Mouse (Mus musculus) midbrain, embryonic 15.5 days (tissue): ENCODE measurements at regions not wholly inside any gene's neighbourhood (a gene's known extent, or its start where the extent isn't known, plus 50 kb on each side); places are given as distances from the start of the nearest gene placed in this dataset.

Experiments
- ATAC-seq: fragments of 200-750 bp; cut with Nextera tagmentation; replicated peaks from 2 replicates; pipeline ENCODE4 v1.8.0; 2017; ENCODE audit warnings: moderate TSS enrichment
- H3K27ac ChIP-seq: fragments of 300-500 bp; sonication (generic); 2 replicates; pipeline ENCODE4 v1.5.1; 2015; ENCODE audit warnings: mild to moderate bottlenecking, inconsistent platforms
- H3K27me3 ChIP-seq: fragments of 300-500 bp; sonication (generic); replicated peaks from 2 replicates; pipeline ENCODE4 v1.6.1; 2015; ENCODE audit warnings: inconsistent platforms
- H3K36me3 ChIP-seq: fragments of 300-500 bp; sonication (generic); replicated peaks from 2 replicates; pipeline ENCODE4 v1.6.1; 2015; ENCODE audit warnings: inconsistent platforms
- H3K4me1 ChIP-seq: fragments of 300-500 bp; sonication (generic); 2 replicates; pipeline ENCODE4 v1.6.1; 2015; ENCODE audit warnings: inconsistent platforms
- H3K4me2 ChIP-seq: fragments of 300-500 bp; sonication (generic); 2 replicates; pipeline ENCODE4 v1.6.1; 2015; ENCODE audit warnings: inconsistent platforms, mild to moderate bottlenecking, moderate library complexity
- H3K4me3 ChIP-seq: fragments of 300-500 bp; sonication (generic); 2 replicates; pipeline ENCODE4 v1.5.1; 2015; ENCODE audit warnings: mild to moderate bottlenecking, inconsistent platforms
- H3K9ac ChIP-seq: fragments of 300-500 bp; sonication (generic); 2 replicates; pipeline ENCODE4 v1.6.1; 2015; ENCODE audit warnings: mild to moderate bottlenecking, inconsistent platforms
- H3K9me3 ChIP-seq: fragments of 300-500 bp; sonication (generic); 2 replicates; pipeline ENCODE4 v1.6.1; 2016; ENCODE audit warnings: inconsistent platforms
- WGBS: fragments of 180-500 bp; shearing (Covaris S2); methylation state at CpG from one replicate; pipeline ENCODE4 v1.1.7; 2015; ENCODE audit warnings: mixed read lengths; 5-methylcytosine and 5-hydroxymethylcytosine counted together

- H3K27ac ChIP-seq: no peak overlapping the region
- ATAC-seq: no peak
- H3K4me3 ChIP-seq: no peak overlapping the region
- no peak overlapping the region for H3K4me2 ChIP-seq
- no peaks in the 10 kb centered on the region for H3K4me1 ChIP-seq
- H3K27me3 ChIP-seq: no peaks in the 10 kb centered on the region
- no peaks in the 10 kb centered on the region for H3K36me3 ChIP-seq
- 70% methylated on average over 5 of the region's 5 CpGs for whole genome bisulfite sequencing
- H3K9me3 ChIP-seq: no peaks in the 10 kb centered on the region
- H3K9ac ChIP-seq: no peak overlapping the region
Observed at GRCm38 (mm10) chr16:5661918-5662317, 223.2 kb upstream of the Rbfox1 start.

DNA sequence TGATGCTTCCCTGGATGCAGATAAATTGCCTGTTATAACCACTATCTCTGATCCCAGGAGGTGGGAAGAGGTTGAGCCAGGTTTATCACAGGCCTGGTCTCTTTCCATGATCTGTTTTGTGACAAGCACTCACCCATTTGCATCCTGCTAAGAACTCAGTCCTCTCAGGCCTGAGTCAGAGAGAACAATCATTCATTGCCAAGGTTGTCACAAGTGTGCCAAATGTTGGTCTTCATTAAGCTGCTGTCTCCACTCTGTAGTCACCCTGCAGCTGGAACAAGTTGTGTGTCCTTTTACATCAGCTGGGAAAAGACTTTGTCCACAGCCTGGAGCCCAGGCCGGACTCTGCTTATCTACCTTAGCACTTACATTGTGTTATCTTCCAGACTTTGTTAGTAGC, 233.6 kb upstream of the Rbfox1 start:
- no peaks in the 10 kb centered on the region for H3K27me3 ChIP-seq
- 76% methylated on average over 1 of the region's 1 CpGs for WGBS

GRCm38 (mm10) chr16:5651002-5651401, 234.2 kb upstream of the Rbfox1 start:
- H3K4me1 ChIP-seq: no peaks in the 10 kb centered on the region
- no peaks in the 10 kb centered on the region for H3K9me3 ChIP-seq
- ATAC-seq: no peak
- 44% methylated on average over 4 of the region's 4 CpGs for WGBS
- no peak overlapping the region for H3K4me3 ChIP-seq
- no peaks in the 10 kb centered on the region for H3K27me3 ChIP-seq
- H3K9ac ChIP-seq: no peak overlapping the region
- H3K36me3 ChIP-seq: no peaks in the 10 kb centered on the region
- H3K4me2 ChIP-seq: no peak overlapping the region
- H3K27ac ChIP-seq: no peak overlapping the region

More for the DNA sequence above, 233.6 kb upstream of the Rbfox1 start:
- no peak for ATAC-seq
- H3K4me3 ChIP-seq: no peak overlapping the region
- no peak overlapping the region for H3K9ac ChIP-seq
- H3K4me2 ChIP-seq: no peak overlapping the region
- H3K4me1 ChIP-seq: no peaks in the 10 kb centered on the region
- no peaks in the 10 kb centered on the region for H3K36me3 ChIP-seq
- H3K9me3 ChIP-seq: no peaks in the 10 kb centered on the region
- H3K27ac ChIP-seq: no peak overlapping the region

GRCm38 (mm10) chr16:5639956-5640355, 245.2 kb upstream of the Rbfox1 start:
- Histone ChIP-seq H3K4me1 (no peaks in the 10 kb centered on the region), H3K27ac (no peak overlapping the region), H3K4me2 (no peak overlapping the region), H3K36me3 (no peaks in the 10 kb centered on the region), H3K9ac (no peak overlapping the region), H3K9me3 (no peaks in the 10 kb centered on the region), H3K4me3 (no peak overlapping the region), H3K27me3 (no peaks in the 10 kb centered on the region)
- no peak for ATAC-seq
- 71% methylated on average over 5 of the region's 5 CpGs for WGBS

- Histone ChIP-seq H3K9ac (no peak overlapping the region), H3K36me3 (no peaks in the 10 kb centered on the region), H3K27ac (no peak overlapping the region), H3K4me1 (peaks cover 6% of the 10 kb centered on the region), H3K9me3 (no peaks in the 10 kb centered on the region), H3K4me3 (no peak overlapping the region), H3K27me3 (no peaks in the 10 kb centered on the region), H3K4me2 (no peak overlapping the region)
- WGBS: 84% methylated on average over 3 of the region's 3 CpGs
- no peak for ATAC-seq
Observed at GRCm38 (mm10) chr16:5629996-5630395, 255.2 kb upstream of the Rbfox1 start.

DNA sequence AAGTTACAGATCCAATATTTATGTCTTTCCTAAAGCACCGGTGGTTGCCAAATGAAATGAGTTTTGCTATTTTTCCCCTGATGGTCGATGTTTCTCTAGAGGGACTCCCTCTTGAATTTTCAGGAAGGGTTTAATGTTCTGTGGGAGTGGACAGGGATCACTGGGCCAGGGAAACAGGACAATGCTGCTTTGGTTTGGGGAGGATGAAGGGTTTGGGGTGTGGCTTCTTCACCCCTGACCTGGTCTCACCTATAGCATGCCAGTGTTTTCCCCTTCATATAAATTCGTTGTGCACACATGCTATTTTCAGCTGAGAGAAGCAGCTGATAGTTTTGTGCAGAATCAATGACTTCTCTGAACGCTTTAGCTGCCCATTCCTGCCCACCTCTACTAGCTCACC, 257.2 kb upstream of the Rbfox1 start:
- WGBS: 74% methylated on average over 4 of the region's 4 CpGs
- Histone ChIP-seq H3K4me2 (no peak overlapping the region), H3K4me1 (peaks cover 8% of the 10 kb centered on the region), H3K27ac (no peak overlapping the region), H3K4me3 (no peak overlapping the region), H3K27me3 (no peaks in the 10 kb centered on the region), H3K36me3 (no peaks in the 10 kb centered on the region), H3K9me3 (no peaks in the 10 kb centered on the region), H3K9ac (no peak overlapping the region)
- no peak for ATAC-seq

DNA sequence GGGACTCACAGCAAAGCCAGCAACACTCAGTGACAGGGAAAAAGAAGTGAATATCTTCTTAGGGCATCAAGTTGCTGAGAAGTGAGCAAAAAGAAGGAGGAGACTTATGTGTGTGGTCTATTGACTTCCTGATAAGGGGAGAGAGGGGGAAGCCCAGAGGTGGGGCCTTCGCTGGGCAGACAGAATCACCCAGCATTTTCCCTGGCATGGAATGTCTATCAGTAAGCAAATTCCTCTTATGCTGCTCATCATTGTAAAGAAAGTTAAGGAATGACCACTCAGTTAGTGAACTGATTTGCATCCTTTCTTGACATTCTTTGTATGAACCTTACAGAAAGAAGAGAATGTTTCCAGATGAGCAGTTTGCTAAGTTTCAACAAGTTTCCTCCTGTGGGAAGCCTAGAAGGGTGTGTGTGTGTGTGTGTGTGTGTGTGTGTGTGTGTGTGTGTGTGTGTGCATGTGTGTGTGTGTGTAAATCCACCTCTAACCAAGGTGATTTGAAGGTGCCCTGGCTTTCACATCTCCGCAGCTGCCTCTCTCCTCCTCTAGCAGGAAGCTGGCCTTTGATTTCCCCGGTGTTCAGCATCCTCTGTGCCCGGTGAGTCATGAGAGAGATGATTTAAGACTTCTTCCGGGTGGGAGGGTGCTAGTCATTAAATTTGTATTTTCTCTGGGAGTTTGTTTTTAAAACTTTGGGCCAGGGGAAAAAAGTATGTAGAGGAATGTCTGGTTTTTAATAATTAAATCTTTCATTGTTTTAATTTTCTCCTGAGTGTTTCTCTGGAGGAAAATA, 257.8 kb upstream of the Rbfox1 start:
- H3K4me2 ChIP-seq: no peak overlapping the region
- no peak overlapping the region for H3K27ac ChIP-seq
- H3K9ac ChIP-seq: no peak overlapping the region
- ATAC-seq: no peak
- no peak overlapping the region for H3K4me3 ChIP-seq
- 69% methylated on average over 5 of the region's 5 CpGs for WGBS
- peaks cover 8% of the 10 kb centered on the region for H3K4me1 ChIP-seq
- no peaks in the 10 kb centered on the region for H3K36me3 ChIP-seq
- H3K27me3 ChIP-seq: no peaks in the 10 kb centered on the region
- H3K9me3 ChIP-seq: no peaks in the 10 kb centered on the region

GRCm38 (mm10) chr16:5625159-5625558, 260.0 kb upstream of the Rbfox1 start:
- Histone ChIP-seq H3K4me3 (no peak overlapping the region), H3K36me3 (no peaks in the 10 kb centered on the region), H3K27ac (peak overlapping the region; percentile 25), H3K9me3 (no peaks in the 10 kb centered on the region), H3K9ac (no peak overlapping the region), H3K4me2 (no peak overlapping the region), H3K27me3 (no peaks in the 10 kb centered on the region), H3K4me1 (peaks cover 8% of the 10 kb centered on the region)
- ATAC-seq: no peak
- 39% methylated on average over 3 of the region's 3 CpGs for WGBS

- Histone ChIP-seq H3K9ac (no peak overlapping the region), H3K27me3 (no peaks in the 10 kb centered on the region), H3K4me3 (no peak overlapping the region), H3K9me3 (no peaks in the 10 kb centered on the region), H3K4me2 (no peak overlapping the region), H3K36me3 (no peaks in the 10 kb centered on the region), H3K4me1 (peaks cover 7% of the 10 kb centered on the region), H3K27ac (no peak overlapping the region)
- no peak for ATAC-seq
- WGBS: 98% methylated on average over 3 of the region's 3 CpGs
Observed at GRCm38 (mm10) chr16:5620566-5620965, 264.6 kb upstream of the Rbfox1 start.

DNA sequence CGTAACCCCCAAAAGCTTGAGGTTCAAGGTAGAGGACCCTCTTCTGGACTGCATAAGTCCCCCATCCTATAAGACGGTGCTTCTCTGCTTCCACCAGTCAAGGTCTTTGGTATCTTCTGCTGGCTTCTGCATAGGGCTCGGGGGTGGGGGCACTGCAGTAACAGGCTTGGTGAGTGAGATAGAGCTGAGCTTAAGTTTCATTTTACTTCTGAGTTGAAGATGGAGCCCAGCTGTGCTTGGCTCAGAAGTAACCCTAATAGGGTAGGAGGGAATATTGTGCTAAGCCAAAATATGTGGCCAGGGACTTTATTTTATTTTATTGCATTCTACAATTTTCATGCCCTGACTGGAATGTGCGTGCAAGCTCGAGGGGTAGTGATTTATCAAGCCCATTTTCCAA, 268.8 kb upstream of the Rbfox1 start:
- Histone ChIP-seq H3K27ac (no peak overlapping the region), H3K9ac (no peak overlapping the region), H3K36me3 (no peaks in the 10 kb centered on the region), H3K9me3 (no peaks in the 10 kb centered on the region), H3K4me3 (no peak overlapping the region), H3K27me3 (no peaks in the 10 kb centered on the region), H3K4me2 (no peak overlapping the region), H3K4me1 (no peaks in the 10 kb centered on the region)
- no peak for ATAC-seq
- WGBS: 89% methylated on average over 5 of the region's 5 CpGs

DNA sequence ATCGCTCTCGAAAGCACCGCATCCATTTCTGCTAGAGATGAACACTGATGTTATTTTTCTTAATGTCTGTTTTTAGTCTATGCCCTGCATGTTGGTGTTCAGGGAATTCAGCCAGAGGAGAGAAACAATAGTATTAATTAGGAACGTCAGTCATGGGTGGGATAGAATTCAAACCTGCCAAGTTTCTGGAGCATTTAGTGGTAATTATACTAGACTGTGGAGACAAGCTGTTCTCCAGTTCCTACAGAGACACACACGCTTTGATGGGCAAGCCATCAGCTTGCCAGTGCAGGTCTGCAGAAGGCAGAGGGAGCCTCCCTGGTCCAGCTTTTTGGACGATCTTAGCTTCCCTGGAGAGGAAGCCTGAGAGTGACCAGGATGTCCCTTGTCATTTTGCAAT, 289.8 kb upstream of the Rbfox1 start:
- Histone ChIP-seq H3K9me3 (no peaks in the 10 kb centered on the region), H3K36me3 (no peaks in the 10 kb centered on the region), H3K4me3 (no peak overlapping the region), H3K9ac (no peak overlapping the region), H3K4me1 (no peaks in the 10 kb centered on the region), H3K27me3 (no peaks in the 10 kb centered on the region), H3K27ac (no peak overlapping the region), H3K4me2 (no peak overlapping the region)
- no peak for ATAC-seq
- 68% methylated on average over 6 of the region's 6 CpGs for WGBS

DNA sequence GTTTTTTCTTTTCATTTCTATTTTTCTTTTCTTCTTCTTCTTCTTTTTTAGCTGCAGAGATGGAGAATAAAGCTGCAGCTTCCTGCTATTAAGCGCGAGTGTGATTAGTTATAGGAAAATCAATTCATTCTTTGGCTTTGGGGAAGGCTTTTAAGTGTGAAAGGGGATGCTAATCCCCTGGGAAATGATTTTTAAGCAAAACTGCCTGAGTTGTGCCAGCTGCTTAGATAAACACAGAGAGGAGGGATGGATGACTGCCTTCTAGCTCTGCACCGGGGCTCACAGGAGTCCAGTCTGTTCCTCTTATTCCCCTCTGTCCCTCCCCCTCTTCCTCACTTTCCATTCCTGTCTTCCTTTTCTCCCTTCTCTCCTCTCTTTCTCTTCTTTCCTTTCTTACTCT, 306.8 kb upstream of the Rbfox1 start:
- no peak overlapping the region for H3K9ac ChIP-seq
- H3K27ac ChIP-seq: peak overlapping the region; percentile 55; the same call in 1 of the 2 replicates
- no peaks in the 10 kb centered on the region for H3K36me3 ChIP-seq
- H3K9me3 ChIP-seq: no peaks in the 10 kb centered on the region
- no peak overlapping the region for H3K4me2 ChIP-seq
- H3K4me1 ChIP-seq: peaks cover 12% of the 10 kb centered on the region
- H3K4me3 ChIP-seq: no peak overlapping the region
- WGBS: 9% methylated on average over 3 of the region's 3 CpGs
- ATAC-seq: no peak
- H3K27me3 ChIP-seq: no peaks in the 10 kb centered on the region

- Histone ChIP-seq H3K27me3 (no peaks in the 10 kb centered on the region), H3K36me3 (no peaks in the 10 kb centered on the region), H3K4me2 (no peak overlapping the region), H3K4me1 (peaks cover 12% of the 10 kb centered on the region), H3K9ac (no peak overlapping the region), H3K9me3 (no peaks in the 10 kb centered on the region), H3K4me3 (no peak overlapping the region), H3K27ac (no peak overlapping the region)
- ATAC-seq: no peak
Observed at GRCm38 (mm10) chr16:5572780-5573179, 312.4 kb upstream of the Rbfox1 start.
